Mouse (Mus musculus) liver (tissue): ENCODE measurements at regions not wholly inside any gene's neighbourhood (a gene's known extent, or its start where the extent isn't known, plus 50 kb on each side); places are given as distances from the start of the nearest gene placed in this dataset.
"Not testable (repeated sequence)": the region's sequence is repeated elsewhere in the genome, so short reads cannot be mapped to it uniquely, and the experiment has no call there.

Source experiments
- DNase-seq: peaks from one replicate; pipeline ENCODE4 v3.0.0-alpha.2; 2020; ENCODE audit warnings: mixed read lengths

DNA sequence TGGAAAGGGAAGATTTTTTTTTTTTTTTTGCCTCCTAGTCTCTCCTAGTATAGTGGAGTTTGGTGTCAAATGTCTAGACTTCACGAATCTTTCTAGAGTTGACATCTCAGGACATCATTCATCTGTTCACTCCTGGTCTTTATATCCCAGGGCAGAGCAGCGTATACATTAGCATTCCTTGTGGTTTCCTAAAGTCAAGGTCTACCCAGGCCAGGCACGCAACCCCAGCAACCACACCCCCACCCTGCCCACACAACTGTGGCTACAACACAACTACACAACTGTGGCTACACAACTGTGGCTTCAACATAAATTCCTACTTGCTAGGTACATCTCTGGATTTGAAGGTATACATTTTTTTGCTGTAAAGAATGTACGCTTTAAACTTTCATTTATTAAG, 122.2 kb downstream of the Ppp1r3a start:
- DNase-seq = no peak

DNA sequence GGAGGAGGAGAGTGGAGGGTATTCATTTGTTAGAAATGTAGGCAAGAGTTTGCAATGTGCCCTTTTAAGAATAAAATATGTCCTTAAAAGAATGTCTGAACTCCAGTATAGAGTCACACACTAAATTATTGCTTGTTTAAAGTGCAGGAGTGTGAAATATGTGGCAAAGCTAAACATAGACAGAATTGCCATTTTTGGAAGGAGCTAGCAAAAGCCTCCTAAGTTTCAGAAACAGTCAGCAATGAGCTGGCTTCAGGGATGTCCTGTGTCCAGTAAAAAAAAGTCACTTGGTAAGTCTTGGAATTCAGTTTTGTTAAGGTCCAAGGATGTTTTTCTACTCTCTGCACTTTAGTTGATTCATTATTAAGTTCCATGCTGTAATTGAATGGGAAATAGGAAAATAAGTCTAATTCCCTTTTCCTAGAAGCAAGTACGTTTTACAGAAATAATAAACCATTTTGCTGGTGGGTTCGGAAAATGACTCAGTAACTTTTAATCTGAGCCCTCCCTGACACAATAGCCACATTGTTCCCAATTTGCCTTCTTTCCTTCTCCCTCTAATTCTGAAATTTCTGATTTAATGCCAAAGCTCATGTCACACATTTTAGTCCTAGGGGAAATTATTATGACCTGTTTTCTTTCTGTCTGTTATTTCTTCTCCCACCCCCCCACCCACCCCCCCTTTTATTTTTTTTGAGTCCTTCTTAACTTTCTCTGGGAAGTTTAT, 123.2 kb downstream of the Ppp1r3a start:
- DNase-seq = no peak

DNA sequence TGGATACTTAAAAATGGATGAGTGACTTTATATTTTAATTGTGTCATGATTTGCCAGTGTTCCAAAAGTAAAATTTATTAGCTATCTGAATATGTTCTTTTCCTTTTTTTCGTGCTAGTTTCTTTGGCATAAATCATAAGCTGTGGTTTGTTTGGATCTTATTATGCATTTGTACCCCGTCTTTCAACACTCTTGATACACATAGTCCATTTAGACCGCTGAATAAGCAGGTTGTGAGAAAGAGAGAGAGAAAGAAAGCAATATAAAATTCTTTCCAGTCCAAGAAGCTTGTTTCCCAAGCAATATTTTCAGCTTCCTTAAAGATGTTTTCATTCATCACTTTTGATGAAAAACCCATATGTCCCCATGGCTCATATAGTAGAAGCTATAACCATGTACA, 138.4 kb downstream of the Ppp1r3a start:
- no peak for DNase-seq

DNA sequence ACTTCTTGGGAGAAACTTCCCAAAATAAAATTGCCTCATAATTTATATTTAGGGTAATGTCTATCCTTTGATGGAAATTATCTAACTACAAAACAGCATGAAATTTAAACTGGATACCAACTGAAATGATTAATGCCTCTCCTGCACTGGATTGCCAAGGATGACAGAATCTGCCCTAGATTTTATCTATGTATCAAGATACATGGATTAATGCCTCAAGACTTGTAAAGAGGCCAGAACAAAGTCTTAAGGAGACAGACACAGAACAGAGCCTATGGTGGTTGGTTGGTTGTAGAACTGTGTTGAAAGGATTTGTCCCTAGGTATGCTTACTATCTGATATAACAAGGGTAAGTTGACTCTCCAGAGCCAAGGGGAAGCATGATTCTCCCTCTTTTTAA, 147.0 kb downstream of the Ppp1r3a start:
- no peak for DNase-seq

DNA sequence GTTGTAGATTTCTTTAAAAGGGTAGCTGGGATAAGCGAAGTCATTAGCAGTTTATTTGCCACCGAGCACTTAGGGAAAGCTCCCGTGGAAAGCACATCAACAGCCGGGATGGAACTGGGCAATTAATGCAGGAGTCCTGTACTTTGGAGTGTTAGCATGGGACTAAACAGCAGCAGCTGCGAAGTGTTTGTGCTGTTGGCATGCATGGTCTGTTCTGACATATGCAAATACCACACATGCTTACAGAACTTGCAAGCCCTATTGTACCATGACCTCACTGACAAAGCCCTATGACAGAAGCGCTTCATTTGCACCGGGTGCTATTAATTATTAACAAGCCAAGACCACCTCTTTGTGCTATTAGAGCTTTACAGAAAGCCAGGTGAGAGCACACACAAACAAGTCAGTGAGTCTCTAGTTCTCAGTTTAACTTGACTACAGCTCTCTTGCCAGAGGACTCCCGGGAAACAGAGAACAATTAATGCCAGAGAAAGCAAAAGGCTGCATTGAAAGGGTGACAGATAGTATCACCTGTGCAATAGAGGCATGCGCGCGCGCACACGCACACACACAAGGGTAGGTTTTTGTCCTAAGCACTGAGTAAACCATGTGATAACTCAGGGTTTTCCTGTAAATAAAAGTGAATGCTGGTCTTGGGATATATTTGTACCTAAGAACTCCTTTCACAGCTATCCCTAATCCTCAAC, 154.4 kb downstream of the Ppp1r3a start:
- DNase-seq = no peak

DNA sequence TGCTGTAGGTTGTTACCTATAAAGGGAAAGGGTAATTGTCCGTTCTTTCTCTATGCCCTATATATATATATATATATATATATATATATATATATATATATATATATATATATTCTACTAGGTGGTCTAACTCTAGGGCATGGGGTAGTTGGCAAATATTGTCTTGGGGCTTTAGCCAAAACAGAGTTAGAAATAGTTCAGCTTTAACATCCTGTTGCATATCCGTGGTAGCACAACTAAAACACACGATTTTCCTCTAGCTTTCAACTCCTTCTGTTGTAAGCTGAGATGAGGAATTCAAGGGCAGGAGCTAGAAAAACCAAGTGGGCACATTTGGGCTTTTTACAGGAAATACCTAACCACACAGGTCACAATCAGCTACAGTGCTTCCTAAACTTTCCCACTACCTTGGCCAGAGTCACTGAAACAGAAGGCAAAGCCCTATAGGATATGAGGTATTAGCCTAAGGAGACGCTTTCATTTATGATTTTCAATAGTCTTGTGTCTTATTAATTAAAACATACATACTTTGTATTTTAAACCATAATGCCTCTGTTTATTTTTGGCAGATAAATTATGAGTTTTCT, 158.1 kb downstream of the Ppp1r3a start:
- DNase-seq = no peak

DNA sequence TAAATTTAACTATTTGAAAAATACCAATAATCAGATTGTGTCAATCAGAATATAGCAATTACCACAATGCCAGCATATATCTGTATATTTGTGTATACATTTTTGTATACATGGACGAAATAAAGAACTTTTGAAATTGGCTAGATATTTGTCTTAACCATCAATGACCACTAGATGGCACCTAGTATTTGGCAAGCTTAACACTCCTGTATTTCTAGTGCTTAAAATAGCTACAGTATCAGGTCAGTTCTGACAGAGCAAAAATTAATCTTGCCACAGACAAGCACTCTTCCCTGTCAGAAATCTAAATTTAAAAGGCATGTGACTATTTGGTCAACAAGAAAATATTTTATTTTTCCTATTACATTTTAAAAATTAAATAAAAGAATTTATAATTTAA, 169.2 kb downstream of the Ppp1r3a start:
- DNase-seq = no peak

DNA sequence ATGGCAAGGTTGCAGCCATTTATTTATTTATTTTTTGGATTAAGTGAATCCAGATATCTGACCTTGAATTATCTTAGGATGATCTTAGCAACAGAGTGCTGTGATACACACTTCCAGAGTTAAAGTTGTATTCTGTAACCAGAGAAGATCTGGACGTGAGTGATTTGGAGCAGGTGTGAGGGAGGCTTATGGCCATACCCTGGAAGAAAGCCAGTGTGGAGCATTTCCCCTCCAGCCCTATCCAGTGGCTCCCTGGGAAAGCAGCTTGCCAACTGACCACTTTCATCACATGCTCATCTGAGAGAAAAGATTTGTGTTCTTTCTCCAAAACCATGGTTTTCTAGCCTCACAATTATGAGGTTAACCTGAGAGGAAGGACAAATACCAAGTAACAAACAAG, 171.2 kb downstream of the Ppp1r3a start:
- DNase-seq = no peak

DNA sequence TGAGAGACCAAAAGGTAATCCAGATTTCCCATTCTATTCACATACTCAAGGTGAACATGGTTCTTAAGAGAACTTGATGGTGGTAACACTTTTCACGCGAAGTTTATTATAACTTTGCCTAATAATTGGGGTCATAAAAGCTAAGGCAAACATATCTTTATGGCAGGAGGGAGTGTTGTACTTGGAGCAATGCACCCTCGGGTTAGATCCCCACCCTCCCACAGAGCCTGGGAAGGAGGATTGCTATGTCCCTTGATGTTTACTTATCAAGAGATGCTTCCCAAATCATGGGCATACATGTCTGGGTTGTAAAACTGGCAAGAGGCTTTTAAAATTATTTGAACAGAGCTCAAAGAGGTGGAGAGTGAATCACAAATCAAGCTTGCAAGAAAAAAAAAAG, 180.5 kb downstream of the Ppp1r3a start:
- DNase-seq = no peak

DNA sequence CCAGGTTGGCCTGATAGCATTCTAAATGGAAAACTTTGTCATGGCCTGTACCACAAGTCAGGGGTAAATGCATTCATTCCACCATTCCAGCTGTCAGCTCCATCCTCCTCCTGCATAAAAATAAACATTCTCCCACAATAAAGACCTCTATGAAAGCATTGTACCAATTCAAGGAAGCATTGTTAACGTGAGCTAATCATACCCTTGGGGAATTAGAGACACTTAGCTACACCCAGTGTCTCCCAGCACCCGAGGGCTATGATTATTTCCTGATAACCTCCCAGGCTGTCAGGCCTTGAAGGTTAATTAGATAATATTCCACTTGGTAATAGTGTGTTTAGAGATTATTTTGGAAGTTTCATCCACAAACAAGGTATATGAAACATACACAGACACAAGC, 182.1 kb downstream of the Ppp1r3a start:
- no peak for DNase-seq

DNA sequence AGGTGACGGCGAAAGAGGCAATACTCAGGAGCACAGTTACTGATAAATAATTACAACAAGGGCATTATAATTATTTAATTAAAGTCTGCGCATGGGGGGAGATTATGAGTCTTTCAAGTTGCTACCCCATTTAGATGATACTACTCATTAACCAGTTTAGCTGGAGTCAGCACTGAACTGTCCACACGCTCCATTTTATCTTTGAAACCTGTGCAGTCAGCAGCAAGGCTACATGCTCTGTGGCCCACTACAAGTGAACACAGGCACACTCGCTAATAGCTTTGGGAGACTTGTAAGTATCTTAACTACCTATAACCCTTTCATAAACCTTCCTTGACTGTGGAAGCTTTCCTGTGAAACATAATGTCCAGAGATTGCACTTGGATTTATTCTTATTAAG, 214.7 kb downstream of the Ppp1r3a start:
- DNase-seq = no peak

DNA sequence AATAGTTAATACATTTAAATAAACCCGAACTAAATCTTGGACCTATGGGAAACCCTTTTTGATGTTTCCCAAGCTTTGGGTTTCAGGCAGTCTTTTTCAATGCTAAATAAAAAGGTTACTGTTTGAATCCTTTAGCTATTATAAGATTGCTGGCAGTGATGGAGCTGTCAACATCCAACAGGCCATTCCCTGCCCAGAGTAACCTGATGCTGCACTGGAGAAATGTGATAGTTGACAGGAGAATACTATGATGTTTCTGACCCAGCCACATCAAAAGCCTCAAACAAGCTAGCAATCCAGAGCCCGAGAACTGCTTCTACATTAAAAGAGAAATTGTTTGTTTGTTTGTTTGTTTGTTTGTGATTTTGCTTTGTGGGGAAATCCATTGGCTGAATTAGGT, 226.0 kb downstream of the Ppp1r3a start:
- DNase-seq = no peak

DNA sequence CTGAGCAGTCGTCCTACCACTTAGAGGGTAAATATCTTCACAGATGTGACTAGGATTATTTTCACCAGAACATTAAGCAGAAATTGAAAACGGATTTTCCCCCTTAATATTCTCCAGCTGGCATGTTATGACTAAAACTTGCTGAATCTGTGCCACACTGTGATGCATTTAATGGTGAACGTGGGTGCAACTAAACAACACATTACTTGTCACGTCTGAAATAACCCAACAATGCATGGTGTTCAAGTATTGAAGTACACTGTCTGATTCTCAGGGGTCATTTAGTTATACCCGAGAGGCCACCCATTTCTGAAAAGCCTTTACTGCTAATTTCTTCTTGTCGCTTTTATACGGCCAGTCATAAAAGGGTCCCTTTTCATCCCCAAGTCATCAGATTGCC, 226.5 kb downstream of the Ppp1r3a start:
- DNase-seq = no peak

DNA sequence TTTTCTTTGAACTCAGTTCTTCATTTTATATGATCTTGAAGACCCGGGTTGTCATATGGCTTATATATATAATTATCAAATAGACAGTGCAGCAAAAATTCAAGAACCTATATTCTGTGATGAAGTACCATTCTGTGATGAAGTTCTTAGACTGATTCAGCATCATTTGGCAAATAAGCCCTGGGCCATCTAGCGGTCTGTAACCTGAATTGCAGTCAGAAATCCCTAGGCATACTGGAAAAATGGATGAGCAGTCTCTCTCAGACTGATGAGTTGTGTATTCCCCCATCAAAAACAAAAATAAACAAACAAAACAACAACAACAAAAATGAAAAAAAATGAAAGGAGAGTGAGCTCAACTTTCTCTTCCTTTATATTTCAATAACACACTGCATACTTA, 232.3 kb downstream of the Ppp1r3a start:
- no peak for DNase-seq

DNA sequence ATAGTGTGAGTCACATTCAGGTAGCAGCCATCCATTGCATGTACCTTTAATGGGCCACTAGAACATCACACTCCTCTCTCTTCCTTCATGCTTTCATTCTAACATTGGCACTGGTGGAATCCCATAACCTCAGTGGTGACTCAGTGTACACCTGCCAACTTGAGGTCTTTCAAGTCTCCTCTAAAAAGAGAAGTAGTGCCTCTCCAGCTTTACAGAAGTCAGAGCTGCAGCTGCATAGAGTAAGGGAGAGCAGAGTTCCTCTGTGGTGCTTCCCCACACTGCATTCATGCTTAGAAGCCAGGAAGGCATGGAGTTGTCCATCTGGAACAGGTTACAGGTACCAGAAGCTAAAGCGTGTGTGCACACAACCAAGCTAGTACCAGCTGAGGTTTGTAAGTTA, 233.8 kb downstream of the Ppp1r3a start:
- no peak for DNase-seq

DNA sequence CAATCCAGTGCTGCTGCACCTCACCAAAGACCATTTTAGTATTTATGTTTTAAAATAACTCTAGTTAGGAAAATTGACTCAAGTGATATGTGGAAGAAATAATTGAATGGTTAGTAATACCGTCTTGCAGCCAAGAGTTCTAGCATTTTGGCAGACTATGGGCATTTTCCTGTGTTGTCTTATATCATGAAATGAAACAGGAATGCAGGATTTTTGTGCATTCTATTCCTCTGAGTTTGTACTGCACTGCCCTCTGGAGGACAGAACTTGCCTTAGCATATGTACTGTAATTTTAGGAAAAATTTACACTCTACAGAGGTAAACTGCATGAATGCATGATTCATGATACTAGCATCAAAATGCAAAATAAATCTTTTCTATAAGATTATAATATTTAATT, 250.9 kb downstream of the Ppp1r3a start:
- peak; percentile 5 for DNase-seq

DNA sequence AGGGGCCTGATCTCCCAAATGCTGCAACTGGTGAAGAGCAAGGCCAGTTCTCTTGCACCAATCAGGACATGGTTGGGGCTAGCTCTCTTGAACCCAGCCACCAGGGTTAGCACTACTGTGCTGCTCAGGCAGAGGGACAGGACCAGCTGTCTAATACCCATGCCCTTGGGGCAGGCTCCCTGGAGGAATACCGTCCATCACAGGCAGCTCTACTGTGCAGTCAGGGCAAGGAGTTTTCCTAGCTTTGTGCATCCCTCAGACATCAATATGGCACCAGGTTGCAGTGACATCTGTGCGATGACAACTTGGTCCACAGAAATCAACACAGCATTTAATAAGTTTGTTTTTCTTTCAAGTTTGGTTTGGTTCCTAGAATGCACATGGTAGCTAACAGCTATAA, 254.4 kb downstream of the Ppp1r3a start:
- no peak for DNase-seq

DNA sequence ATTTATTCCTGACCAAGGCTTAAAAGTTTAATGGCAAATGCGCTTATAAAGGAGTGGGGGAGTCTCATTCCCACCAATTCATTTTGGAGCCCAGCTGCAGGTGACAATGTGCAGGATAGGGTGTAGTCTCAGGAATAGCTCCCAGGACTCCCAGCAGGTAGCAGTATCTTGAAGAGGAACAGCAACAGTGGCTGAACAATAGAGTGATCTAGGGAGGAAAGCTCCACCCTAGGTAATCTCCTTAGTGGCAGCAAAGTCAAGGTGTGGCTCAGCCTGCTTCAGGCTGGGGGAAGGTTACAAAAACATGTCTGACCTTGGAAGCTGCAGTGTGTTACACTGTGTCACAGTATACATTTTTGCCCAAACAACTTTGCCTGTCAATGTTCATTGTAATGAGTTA, 255.2 kb downstream of the Ppp1r3a start:
- not testable (repeated sequence) for DNase-seq

DNA sequence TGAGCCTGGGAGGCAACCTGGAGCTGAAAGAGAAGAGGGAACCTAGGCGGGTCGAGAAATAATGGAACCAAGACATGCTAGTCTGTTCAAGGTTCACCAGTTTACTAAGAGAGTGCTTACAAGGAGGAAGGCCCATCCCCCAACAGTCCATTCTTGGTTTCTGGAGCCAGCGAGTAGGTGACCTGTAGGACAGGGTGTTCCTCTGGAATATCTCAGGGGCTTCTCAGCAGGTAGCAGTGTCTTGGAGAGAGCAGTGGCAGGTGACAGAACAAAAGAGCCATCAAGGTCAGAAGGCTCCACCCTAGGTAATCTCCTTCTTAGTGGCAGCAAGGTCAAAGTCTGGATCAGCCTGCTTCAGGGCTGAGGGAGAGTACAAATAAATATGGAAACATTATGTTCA, 268.4 kb downstream of the Ppp1r3a start:
- not testable (repeated sequence) for DNase-seq

DNA sequence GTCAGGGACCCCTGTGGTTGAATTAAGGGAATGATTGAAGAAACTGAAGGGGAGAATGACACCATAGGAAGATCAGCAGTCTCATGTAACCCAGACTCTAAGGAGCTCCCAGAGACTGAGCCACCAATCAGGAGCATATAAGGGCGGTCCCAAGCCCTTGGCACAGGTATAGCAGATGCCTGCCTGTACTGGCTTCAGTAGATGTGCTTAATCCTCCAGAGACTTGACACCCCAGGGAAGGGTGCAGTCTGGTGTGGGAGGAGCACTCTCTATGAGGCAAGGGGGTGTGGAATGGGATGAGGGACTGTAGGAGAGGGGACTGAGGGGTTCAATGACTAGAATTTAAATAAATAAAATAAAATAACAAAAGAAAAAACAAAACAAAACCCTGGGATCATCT, 298.7 kb downstream of the Ppp1r3a start:
- DNase-seq = no peak

DNA sequence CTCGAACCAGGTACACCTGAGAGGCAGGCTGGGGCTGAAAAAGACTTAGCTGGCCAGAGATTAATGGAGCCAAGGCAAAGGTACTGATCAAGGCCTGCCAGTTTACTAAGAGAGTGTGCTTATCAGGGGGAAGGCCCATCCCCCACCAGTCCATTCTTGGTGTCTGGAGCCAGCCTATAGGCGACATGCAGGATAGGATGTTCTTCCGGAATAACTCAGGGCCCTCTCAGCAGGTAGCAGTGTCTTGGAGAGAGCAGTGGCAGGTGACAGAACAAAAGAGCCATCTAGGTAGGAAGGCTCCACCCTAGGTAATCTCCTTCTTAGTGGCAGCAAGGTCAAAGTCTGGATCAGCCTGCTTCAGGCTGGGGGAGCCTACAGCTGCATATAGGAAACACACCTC, 301.8 kb downstream of the Ppp1r3a start:
- DNase-seq = not testable (repeated sequence)

DNA sequence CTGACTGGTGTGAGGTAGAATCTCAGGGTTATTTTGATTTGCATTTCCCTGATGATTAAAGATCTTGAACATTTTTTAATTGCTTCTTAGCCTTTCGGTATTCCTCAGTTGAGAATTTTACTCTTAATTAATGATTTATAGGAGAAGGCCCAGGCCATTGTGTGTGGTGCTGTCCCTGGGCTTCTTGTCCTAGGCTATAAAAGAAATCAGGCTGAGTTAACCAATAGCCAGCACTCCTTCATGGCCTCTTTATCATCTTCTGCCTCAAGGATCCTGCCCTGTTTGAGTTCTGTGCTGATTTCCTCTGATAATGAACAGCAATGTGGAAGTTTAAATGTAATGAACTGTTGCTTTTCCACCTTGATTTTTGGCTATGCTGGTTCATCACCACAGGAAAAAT, 323.3 kb downstream of the Ppp1r3a start:
- DNase-seq = no peak

DNA sequence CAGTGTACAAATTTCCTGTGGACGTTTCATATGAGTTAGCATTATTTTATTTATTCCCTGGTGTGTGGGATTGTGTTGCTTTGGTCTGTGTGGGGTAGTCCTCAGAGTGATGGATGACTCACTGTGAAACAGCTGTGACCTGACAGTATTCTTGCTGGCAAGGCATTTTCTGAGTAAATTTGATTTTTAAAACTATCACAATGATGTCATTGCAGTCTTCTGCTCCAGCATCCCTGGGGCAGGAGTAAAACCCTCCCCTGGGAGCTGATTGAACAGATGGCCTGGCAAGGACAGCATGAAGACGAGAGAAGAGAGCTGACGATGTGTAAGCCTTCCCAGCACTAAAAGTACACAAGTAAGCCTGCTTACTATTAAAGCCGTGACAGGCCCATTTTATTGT, 345.3 kb downstream of the Ppp1r3a start:
- DNase-seq = no peak

DNA sequence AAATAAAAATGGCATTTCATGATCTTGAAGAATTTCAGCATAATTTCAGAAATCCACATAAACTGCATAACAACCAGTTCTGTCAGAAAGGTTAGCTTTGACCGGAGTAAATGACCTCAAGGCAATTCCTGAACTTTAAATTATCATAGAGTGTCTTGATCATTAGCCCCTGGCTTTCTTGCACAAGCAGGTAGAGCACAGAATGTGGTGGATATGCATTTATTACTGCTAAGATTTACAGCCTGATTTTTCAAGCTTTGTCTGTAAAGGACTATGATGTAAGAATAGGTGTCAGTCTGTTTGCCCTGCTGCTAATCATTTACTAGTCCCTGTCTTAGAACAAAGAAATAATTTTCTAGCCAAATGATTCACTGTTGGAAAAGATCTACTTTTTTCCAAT, 347.3 kb downstream of the Ppp1r3a start:
- no peak for DNase-seq

DNA sequence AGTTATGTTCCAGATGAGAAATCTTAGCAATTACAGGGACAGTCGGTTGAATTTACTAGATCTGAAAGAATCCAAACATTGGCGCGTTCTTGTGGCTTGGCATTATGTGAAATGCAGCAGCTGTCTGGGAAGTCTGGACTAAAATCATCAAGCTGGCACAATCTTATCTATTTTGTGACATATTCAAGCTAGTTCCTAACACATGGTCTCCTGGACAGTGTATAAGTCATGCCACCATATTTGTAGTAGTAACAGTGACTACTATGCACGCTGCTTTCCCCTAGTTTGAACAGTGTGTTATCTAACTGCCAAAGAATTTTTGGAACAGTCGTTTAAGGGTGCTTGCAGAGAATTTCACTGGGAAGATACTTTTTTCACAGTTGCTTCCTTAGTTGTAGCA, 396.8 kb downstream of the Ppp1r3a start:
- no peak for DNase-seq
